Comparison of ENCODE assay signal across 12 mouse cellular contexts in genomic region chr4:45461661-45462060, GRCm38 (mm10). TPM values are rescaled to one million over a fixed set of nuclear protein-coding genes. Genes with fewer than 3 reads are reported as not detected.
DNase-seq lines count a peak whose midpoint lies in the region; ATAC-seq and TF ChIP-seq lines count a peak whose summit lies in the region.
"Had no signal": no experiment of that assay in that cellular context is flagged by ENCODE, and none has a peak within 500 bp of the region (broad histone marks: within the 10 kb centered on the region; RNA-seq: fewer than 3 reads in every experiment).

No protein-coding gene starts in this region.

- 35% methylated on average over 7 of the region's 7 CpGs for WGBS in lung, adult 2 months

- peak; percentile 60 to 75 for DNase-seq in adrenal gland, adult (ENCODE audit: inconsistent age in 2 of 2, low spot score in 1 of 2)
- DNase-seq in adrenal gland, postnatal 4 days (ENCODE audit: low spot score in 2 of 2) = no peak
- peak; percentile 63 to 75 for DNase-seq in lung, adult 18-20 months
- DNase-seq in lung, adult 2 months = no peak
- peak; percentile 46 to 48 for DNase-seq in heart, postnatal 14 days
- peak; percentile 65 for DNase-seq in lung, postnatal 25 days (ENCODE audit: low spot score)
- DNase-seq in layer of hippocampus, postnatal 10 days (ENCODE audit: low spot score in 2 of 2) = no peak
- DNase-seq: layer of hippocampus, postnatal 36 days; lung, embryonic 14.5 days had no signal

- no peak for TF ChIP-seq POLR2A in lung, adult 2 months (IDR thresholded peaks at IDR 0.05; ENCODE audit: borderline replicate concordance, extremely low read depth, low read depth, low read length)

- no peak for ATAC-seq in megakaryocyte, adult 5-6 weeks (ENCODE audit: poor library complexity, severe bottlenecking)

- TF ChIP-seq CTCF in lung, adult 2 months (IDR thresholded peaks at IDR 0.05; ENCODE audit: insufficient read depth, low read length) = no peak

- intact Hi-C loops in heart, postnatal 14 days (cut with DNase I) = no loop called here

- peaks cover 17% of the 10 kb centered on the region for H3K4me1 ChIP-seq in lung, adult 2 months (ENCODE audit: control insufficient read depth, insufficient read depth, low read length)

- no peak overlapping the region for H3K4me3 ChIP-seq in lung, adult 2 months (replicated peaks; ENCODE audit: extremely low read depth, low read depth, low read length)
- H3K4me3 ChIP-seq: forebrain, embryonic 10.5 days; hindbrain, embryonic 12.5 days had no signal

RNA-seq across cellular contexts. Expression of gene Slc25a51, which starts 53.1 kb away (rescaled TPM):
- 100 to 1,000 TPM; 242 to 245 TPM for total RNA-seq in adrenal gland, postnatal 4 days (2021)
- 86.4 and 109 TPM in 2 replicates for polyA plus RNA-seq in lung, adult 2 months (2012; rRNA removed)
- 100 to 1,000 TPM; 130 to 147 TPM for total RNA-seq in heart, postnatal 14 days (2021)
- 100 to 1,000 TPM; 104 to 118 TPM for total RNA-seq in layer of hippocampus, postnatal 10 days (2021)
- 29.2 and 29.3 TPM in 2 replicates for total RNA-seq in megakaryocyte, adult 5-6 weeks (2015)
- total RNA-seq in megakaryocyte, adult 5-6 weeks (2017) = 21.5 and 26.1 TPM in 2 replicates

Comparison
In these comparisons a context has a peak if more than half of its experiments do, and no peak if none do; other contexts are left out.
1. DNase-seq: peak in adrenal gland, adult (2 of 2), lung, adult 18-20 months (2 of 2), heart, postnatal 14 days (2 of 2) and lung, postnatal 25 days (single experiment); none in adrenal gland, postnatal 4 days (0 of 2), lung, adult 2 months (single experiment) and layer of hippocampus, postnatal 10 days (0 of 2).